Mouse (Mus musculus) CH12.LX (cell line): ENCODE results near the gene Sp3.

ENCODE experiments used
- CTCF ChIP-seq, 2 experiments: IDR thresholded peaks in 1 of 2; conservative IDR thresholded peaks in 1 of 2; 2 replicates each; pipeline ENCODE4 v1.5.1; 2011 to 2012; ENCODE audit warnings: low read depth in 2 of 2, low read length in 2 of 2, improper control_type of control experiment in 1 of 2, inconsistent platforms in 1 of 2, mild to moderate bottlenecking in 1 of 2, moderate library complexity in 1 of 2
- ZMIZ1 ChIP-seq: IDR thresholded peaks from 2 replicates; pipeline ENCODE4 v1.6.1; 2012; ENCODE audit warnings: low read depth, mild to moderate bottlenecking, inconsistent platforms, low read length, improper control_type of control experiment

- TF ChIP-seq ZMIZ1 (no peak), CTCF (conservative IDR thresholded peaks at IDR 0.05 in 1 of 2, IDR thresholded peaks at IDR 0.05 in 1 of 2; ENCODE audit: low read depth in 2 of 2, low read length in 2 of 2) (no peak)
Observed at GRCm38 (mm10) chr2:72981441-72982109, 1.3 kb upstream of the Sp3 start.
